Mouse (Mus musculus): Measurements from ENCODE around the gene Krtap13-1.

- no peak for TF ChIP-seq CTCF (IDR thresholded peaks at IDR 0.05; ENCODE audit: borderline replicate concordance, insufficient read depth, low read length)
- no peak for TF ChIP-seq POLR2A (IDR thresholded peaks at IDR 0.05; ENCODE audit: low read depth, low read length)
Observed at GRCm38 (mm10) chr16:88716549-88716948, 12.1 kb upstream of the Krtap13-1 start.

Data from embryonic fibroblast, embryonic 13.5 days (primary cell).